ENCODE assay signal across 24 mouse cellular contexts in the genomic region with DNA sequence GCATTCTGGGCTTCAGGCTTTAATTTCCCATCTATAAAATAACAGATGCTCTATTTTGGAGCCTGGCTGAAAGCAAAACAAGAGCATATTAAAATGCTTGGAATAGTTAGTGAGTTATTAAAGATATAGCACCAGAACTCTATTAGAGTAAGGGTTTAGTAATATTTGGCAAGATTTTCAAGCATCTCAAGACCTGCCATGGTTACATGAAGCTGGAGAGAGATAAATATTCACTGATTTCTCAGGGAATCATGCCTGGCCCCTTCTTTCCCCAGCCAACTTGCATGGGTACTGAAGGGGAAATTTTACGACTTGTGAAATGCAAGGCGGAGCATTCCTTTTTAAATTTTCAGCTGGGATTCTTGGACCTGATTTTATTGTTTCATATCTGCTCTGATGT. TPM values are rescaled to one million over a fixed set of nuclear protein-coding genes. Genes with fewer than 3 reads are reported as not detected.
"Had no signal": no experiment of that assay in that cellular context is flagged by ENCODE, and none has a peak within 500 bp of the region (broad histone marks: within the 10 kb centered on the region; RNA-seq: fewer than 3 reads in every experiment).

No protein-coding gene starts in this region.

- H3K4me1 ChIP-seq: midbrain, embryonic 12.5 days; midbrain, embryonic 15.5 days; neural tube, embryonic 12.5 days; neural tube, embryonic 15.5 days; stomach, embryonic 15.5 days had no signal

- H3K27me3 ChIP-seq: limb, embryonic 12.5 days; midbrain, embryonic 12.5 days; midbrain, embryonic 15.5 days; neural tube, embryonic 12.5 days; neural tube, embryonic 15.5 days; stomach, embryonic 15.5 days had no signal

- ATAC-seq: liver, postnatal 0 days; lung, postnatal 0 days; midbrain, embryonic 15.5 days had no signal

- H3K4me3 ChIP-seq: layer of hippocampus, adult 2 months; limb, embryonic 12.5 days; midbrain, embryonic 12.5 days; midbrain, embryonic 15.5 days; neural tube, embryonic 12.5 days; neural tube, embryonic 15.5 days; stomach, embryonic 15.5 days had no signal

- H3K9me3 ChIP-seq: limb, embryonic 12.5 days; midbrain, embryonic 12.5 days; midbrain, embryonic 15.5 days; neural tube, embryonic 12.5 days; neural tube, embryonic 15.5 days; stomach, embryonic 15.5 days had no signal

- H3K27ac ChIP-seq: layer of hippocampus, adult 2 months; limb, embryonic 12.5 days; liver, embryonic 14.5 days; macrophage; midbrain, embryonic 12.5 days; midbrain, embryonic 15.5 days; neural tube, embryonic 12.5 days; neural tube, embryonic 15.5 days; stomach, embryonic 15.5 days had no signal

- H3K36me3 ChIP-seq: limb, embryonic 12.5 days; midbrain, embryonic 12.5 days; midbrain, embryonic 15.5 days; neural tube, embryonic 12.5 days; neural tube, embryonic 15.5 days; stomach, embryonic 15.5 days had no signal

- H3K4me2 ChIP-seq: limb, embryonic 12.5 days; liver, embryonic 11.5 days; lung, embryonic 14.5 days; midbrain, embryonic 12.5 days; midbrain, embryonic 15.5 days; neural tube, embryonic 12.5 days; neural tube, embryonic 15.5 days; stomach, embryonic 15.5 days had no signal

- H3K9ac ChIP-seq: limb, embryonic 12.5 days; liver, embryonic 14.5 days; liver, postnatal 0 days; lung, embryonic 14.5 days; midbrain, embryonic 12.5 days; midbrain, embryonic 15.5 days; neural tube, embryonic 12.5 days; neural tube, embryonic 15.5 days; stomach, embryonic 15.5 days had no signal

- DNase-seq: kidney, adult 11 months; kidney, adult 9 months; kidney, postnatal 25 days; layer of hippocampus, adult 9-11 months; liver, postnatal 0 days; lung, embryonic 14.5 days; right cerebral cortex, adult 18-20 months; right cerebral cortex, postnatal 14 days; right cerebral cortex, postnatal 4 days; spleen, adult 18-20 months; thymus, postnatal 25 days had no signal

RNA-seq across cellular contexts. Expression of a gene that starts 27.1 kb away (rescaled TPM):
- total RNA-seq: layer of hippocampus, adult 2 months; left cerebral cortex, postnatal 25 days had no signal
- polyA plus RNA-seq: kidney, embryonic 16.5 days; limb, embryonic 12.5 days; lung, embryonic 14.5 days; lung, postnatal 0 days; midbrain, embryonic 12.5 days; midbrain, embryonic 15.5 days; neural tube, embryonic 12.5 days had no signal
